Mouse (Mus musculus): ENCODE results near the gene Rnase1. TPM values are rescaled to one million over a fixed set of nuclear protein-coding genes. Genes with fewer than 3 reads are reported as not detected.
A peak's percentile ranks its signal among the peaks of the same experiment; 100 is the strongest.
"Not testable (repeated sequence)": the region's sequence is repeated elsewhere in the genome, so short reads cannot be mapped to it uniquely, and the experiment has no call there.

Gene Rnase1
- polyA plus RNA-seq (2014; fragmentation: Nextera tagmentation; extraction: Ambion mirVana): 0.20 TPM in 1 of 2 replicates, not detected in the other

- ATAC-seq (ENCODE audit: insufficient number of reproducible peaks, low FRiP score, low TSS enrichment, low read depth) (no peak), DNase-seq (ENCODE audit: low spot score) (no peak)
- Histone ChIP-seq H3K27ac (replicated peaks; ENCODE audit: low read depth, low read length) (no peak within 1 kb of the TSS), H3K9ac (ENCODE audit: low read length) (no peak within 1 kb of the TSS), H3K4me1 (ENCODE audit: control insufficient read depth, insufficient read depth, low read length) (no peaks in the 10 kb centered on the region), H3K9me3 (ENCODE audit: control insufficient read depth, low read length) (no peaks in the 10 kb centered on the region), H3K36me3 (ENCODE audit: control insufficient read depth, insufficient read depth, low read length) (no peaks in the 10 kb centered on the region), H3K27me3 (ENCODE audit: control insufficient read depth, insufficient read depth, low read length) (no peaks in the 10 kb centered on the region), H3K4me3 (ENCODE audit: low read depth, low read length) (no peak within 1 kb of the TSS), H3K4me2 (ENCODE audit: low read depth, severe bottlenecking) (no peak within 1 kb of the TSS)
- 68% methylated on average over 2 of the region's 2 CpGs for WGBS
These were observed at the start of gene Rnase1 for GRCm38 (mm10) chr14:51146685-51147084. TSS of gene Rnase1 (minus strand) at chr14:51146785.

DNA sequence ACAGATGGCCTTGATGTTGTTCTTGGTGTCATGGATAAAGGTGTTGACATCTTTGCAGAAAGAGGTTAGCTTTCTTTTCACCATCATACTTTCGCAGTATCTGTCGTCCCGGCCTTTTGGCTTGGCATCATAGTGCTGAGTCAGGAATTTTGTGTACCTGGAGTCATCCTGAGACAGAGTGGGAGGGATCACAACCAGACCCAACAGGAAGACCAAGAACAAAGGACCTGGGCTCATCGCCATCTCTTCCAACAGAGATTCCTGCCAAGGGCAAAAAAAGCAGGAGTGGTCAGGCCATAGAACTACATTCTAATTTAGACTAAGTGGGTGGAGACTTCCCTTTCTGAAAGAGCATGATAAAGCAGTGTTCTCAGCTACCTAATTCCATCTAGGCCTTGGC, 49.1 kb upstream of the Rnase1 start:
- H3K27ac ChIP-seq (replicated peaks; ENCODE audit: low read depth, low read length): no peak overlapping the region
- no peaks in the 10 kb centered on the region for H3K9me3 ChIP-seq (ENCODE audit: control insufficient read depth, low read length)
- H3K4me3 ChIP-seq (ENCODE audit: low read depth, low read length): no peak overlapping the region
- ATAC-seq (ENCODE audit: insufficient number of reproducible peaks, low FRiP score, low TSS enrichment, low read depth) (no peak), DNase-seq (ENCODE audit: low spot score) (no peak)
- H3K36me3 ChIP-seq (ENCODE audit: control insufficient read depth, insufficient read depth, low read length): no peaks in the 10 kb centered on the region
- H3K9ac ChIP-seq (ENCODE audit: low read length): no peak overlapping the region
- no peaks in the 10 kb centered on the region for H3K27me3 ChIP-seq (ENCODE audit: control insufficient read depth, insufficient read depth, low read length)
- WGBS: 92% methylated on average over 4 of the region's 4 CpGs
- H3K4me1 ChIP-seq (ENCODE audit: control insufficient read depth, insufficient read depth, low read length): no peaks in the 10 kb centered on the region
- no peak overlapping the region for H3K4me2 ChIP-seq (ENCODE audit: low read depth, severe bottlenecking)

GRCm38 (mm10) chr14:51181051-51181450, 34.5 kb upstream of the Rnase1 start:
- not testable (repeated sequence) for ATAC-seq (ENCODE audit: insufficient number of reproducible peaks, low FRiP score, low TSS enrichment, low read depth); H3K27ac ChIP-seq (replicated peaks; ENCODE audit: low read depth, low read length); H3K27me3 ChIP-seq (ENCODE audit: control insufficient read depth, insufficient read depth, low read length); H3K4me2 ChIP-seq (ENCODE audit: low read depth, severe bottlenecking); H3K36me3 ChIP-seq (ENCODE audit: control insufficient read depth, insufficient read depth, low read length); H3K4me1 ChIP-seq (ENCODE audit: control insufficient read depth, insufficient read depth, low read length); DNase-seq (ENCODE audit: low spot score); H3K4me3 ChIP-seq (ENCODE audit: low read depth, low read length); H3K9ac ChIP-seq (ENCODE audit: low read length); H3K9me3 ChIP-seq (ENCODE audit: control insufficient read depth, low read length)
- WGBS: 78% methylated on average over 2 of the region's 2 CpGs

- no peak overlapping the region for H3K9ac ChIP-seq (ENCODE audit: low read length)
- H3K4me2 ChIP-seq (ENCODE audit: low read depth, severe bottlenecking): no peak overlapping the region
- no peaks in the 10 kb centered on the region for H3K36me3 ChIP-seq (ENCODE audit: control insufficient read depth, insufficient read depth, low read length)
- no peak overlapping the region for H3K27ac ChIP-seq (replicated peaks; ENCODE audit: low read depth, low read length)
- ATAC-seq (ENCODE audit: insufficient number of reproducible peaks, low FRiP score, low TSS enrichment, low read depth): no peak
- no peak overlapping the region for H3K4me3 ChIP-seq (ENCODE audit: low read depth, low read length)
- H3K9me3 ChIP-seq (ENCODE audit: control insufficient read depth, low read length): no peaks in the 10 kb centered on the region
- DNase-seq (ENCODE audit: low spot score): no peak
- no peaks in the 10 kb centered on the region for H3K27me3 ChIP-seq (ENCODE audit: control insufficient read depth, insufficient read depth, low read length)
- H3K4me1 ChIP-seq (ENCODE audit: control insufficient read depth, insufficient read depth, low read length): no peaks in the 10 kb centered on the region
- WGBS: 65% methylated on average over 4 of the region's 4 CpGs
These were observed 27.3 kb upstream of the Rnase1 start for GRCm38 (mm10) chr14:51173843-51174242.

DNA sequence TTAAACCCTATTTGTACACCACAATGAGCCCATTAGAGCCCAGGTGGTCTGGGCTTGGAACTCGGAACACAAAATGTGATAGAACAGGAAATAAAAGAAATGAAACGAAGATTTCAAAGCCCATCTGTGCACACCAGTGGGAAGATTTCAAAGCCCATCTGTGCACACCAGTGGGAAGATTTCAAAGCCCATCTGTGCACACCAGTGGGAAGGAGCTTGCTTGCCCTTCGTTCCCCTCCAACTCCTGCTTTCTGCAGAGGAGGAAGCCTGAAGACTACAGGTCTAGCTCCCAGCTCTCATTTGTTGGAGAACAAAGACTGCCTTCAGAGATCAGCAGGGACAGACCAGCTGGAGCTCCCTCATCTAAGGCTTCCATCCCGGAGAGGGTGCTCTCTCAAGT, 26.4 kb upstream of the Rnase1 start:
- not testable (repeated sequence) for H3K27me3 ChIP-seq (ENCODE audit: control insufficient read depth, insufficient read depth, low read length); H3K4me3 ChIP-seq (ENCODE audit: low read depth, low read length); ATAC-seq (ENCODE audit: insufficient number of reproducible peaks, low FRiP score, low TSS enrichment, low read depth); H3K36me3 ChIP-seq (ENCODE audit: control insufficient read depth, insufficient read depth, low read length); H3K27ac ChIP-seq (replicated peaks; ENCODE audit: low read depth, low read length); H3K4me1 ChIP-seq (ENCODE audit: control insufficient read depth, insufficient read depth, low read length); DNase-seq (ENCODE audit: low spot score); H3K4me2 ChIP-seq (ENCODE audit: low read depth, severe bottlenecking); H3K9me3 ChIP-seq (ENCODE audit: control insufficient read depth, low read length); H3K9ac ChIP-seq (ENCODE audit: low read length)
- 69% methylated on average over 4 of the region's 4 CpGs for WGBS

GRCm38 (mm10) chr14:51172095-51172865, 25.7 kb upstream of the Rnase1 start:
- H3K36me3 ChIP-seq (ENCODE audit: control insufficient read depth, insufficient read depth, low read length); ATAC-seq (ENCODE audit: insufficient number of reproducible peaks, low FRiP score, low TSS enrichment, low read depth); H3K27me3 ChIP-seq (ENCODE audit: control insufficient read depth, insufficient read depth, low read length); H3K4me3 ChIP-seq (ENCODE audit: low read depth, low read length); H3K4me1 ChIP-seq (ENCODE audit: control insufficient read depth, insufficient read depth, low read length); H3K9ac ChIP-seq (ENCODE audit: low read length); H3K27ac ChIP-seq (replicated peaks; ENCODE audit: low read depth, low read length); H3K9me3 ChIP-seq (ENCODE audit: control insufficient read depth, low read length); H3K4me2 ChIP-seq (ENCODE audit: low read depth, severe bottlenecking): not testable (repeated sequence)
- peak; percentile 78 for DNase-seq (ENCODE audit: low spot score)
- WGBS: 38% methylated on average over 9 of the region's 9 CpGs

DNA sequence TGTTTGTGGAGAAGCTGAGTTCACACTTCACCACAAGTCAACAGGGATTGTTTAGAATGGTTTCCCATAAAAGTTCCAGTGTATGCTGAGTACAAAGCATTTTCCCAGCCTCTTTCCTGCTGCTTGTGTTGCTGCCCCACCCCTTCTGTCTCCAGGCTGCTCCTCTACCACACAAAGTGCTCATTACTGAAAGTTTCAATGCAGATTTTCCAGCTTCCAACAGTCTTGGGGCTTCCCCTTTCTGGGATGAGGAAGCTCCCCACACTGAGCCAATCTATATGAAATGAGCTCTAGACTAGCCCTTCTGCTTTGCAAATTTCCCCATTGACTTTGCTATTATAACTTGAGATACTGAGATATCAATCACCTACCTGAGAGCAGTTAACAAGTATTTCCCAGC, 19.5 kb upstream of the Rnase1 start:
- no peaks in the 10 kb centered on the region for H3K9me3 ChIP-seq (ENCODE audit: control insufficient read depth, low read length)
- H3K27me3 ChIP-seq (ENCODE audit: control insufficient read depth, insufficient read depth, low read length): no peaks in the 10 kb centered on the region
- no peak overlapping the region for H3K9ac ChIP-seq (ENCODE audit: low read length)
- H3K27ac ChIP-seq (replicated peaks; ENCODE audit: low read depth, low read length): no peak overlapping the region
- DNase-seq (ENCODE audit: low spot score) (no peak), ATAC-seq (ENCODE audit: insufficient number of reproducible peaks, low FRiP score, low TSS enrichment, low read depth) (no peak)
- H3K4me1 ChIP-seq (ENCODE audit: control insufficient read depth, insufficient read depth, low read length): no peaks in the 10 kb centered on the region
- no peak overlapping the region for H3K4me3 ChIP-seq (ENCODE audit: low read depth, low read length)
- H3K4me2 ChIP-seq (ENCODE audit: low read depth, severe bottlenecking): no peak overlapping the region
- H3K36me3 ChIP-seq (ENCODE audit: control insufficient read depth, insufficient read depth, low read length): no peaks in the 10 kb centered on the region

- Histone ChIP-seq H3K27ac (replicated peaks; ENCODE audit: low read depth, low read length) (no peak overlapping the region), H3K27me3 (ENCODE audit: control insufficient read depth, insufficient read depth, low read length) (no peaks in the 10 kb centered on the region), H3K4me2 (ENCODE audit: low read depth, severe bottlenecking) (no peak overlapping the region), H3K9me3 (ENCODE audit: control insufficient read depth, low read length) (no peaks in the 10 kb centered on the region), H3K9ac (ENCODE audit: low read length) (no peak overlapping the region), H3K4me1 (ENCODE audit: control insufficient read depth, insufficient read depth, low read length) (no peaks in the 10 kb centered on the region), H3K36me3 (ENCODE audit: control insufficient read depth, insufficient read depth, low read length) (no peaks in the 10 kb centered on the region), H3K4me3 (ENCODE audit: low read depth, low read length) (no peak overlapping the region)
- WGBS: 95% methylated on average over 1 of the region's 1 CpGs
- ATAC-seq (ENCODE audit: insufficient number of reproducible peaks, low FRiP score, low TSS enrichment, low read depth): no peak
- DNase-seq (ENCODE audit: low spot score): no peak
These were observed 18.9 kb upstream of the Rnase1 start for GRCm38 (mm10) chr14:51165435-51165834.

- H3K4me2 ChIP-seq (ENCODE audit: low read depth, severe bottlenecking); H3K9ac ChIP-seq (ENCODE audit: low read length); H3K9me3 ChIP-seq (ENCODE audit: control insufficient read depth, low read length); H3K4me1 ChIP-seq (ENCODE audit: control insufficient read depth, insufficient read depth, low read length); ATAC-seq (ENCODE audit: insufficient number of reproducible peaks, low FRiP score, low TSS enrichment, low read depth); H3K36me3 ChIP-seq (ENCODE audit: control insufficient read depth, insufficient read depth, low read length); H3K4me3 ChIP-seq (ENCODE audit: low read depth, low read length); H3K27me3 ChIP-seq (ENCODE audit: control insufficient read depth, insufficient read depth, low read length); DNase-seq (ENCODE audit: low spot score); H3K27ac ChIP-seq (replicated peaks; ENCODE audit: low read depth, low read length): not testable (repeated sequence)
- 76% methylated on average over 6 of the region's 6 CpGs for WGBS
These were observed 16.7 kb upstream of the Rnase1 start for GRCm38 (mm10) chr14:51163323-51163722.

Data from limb, embryonic 11.5 days (tissue).